Mouse (Mus musculus): ENCODE results near the gene Tnfrsf21.

Tnfrsf21 gene

DNA sequence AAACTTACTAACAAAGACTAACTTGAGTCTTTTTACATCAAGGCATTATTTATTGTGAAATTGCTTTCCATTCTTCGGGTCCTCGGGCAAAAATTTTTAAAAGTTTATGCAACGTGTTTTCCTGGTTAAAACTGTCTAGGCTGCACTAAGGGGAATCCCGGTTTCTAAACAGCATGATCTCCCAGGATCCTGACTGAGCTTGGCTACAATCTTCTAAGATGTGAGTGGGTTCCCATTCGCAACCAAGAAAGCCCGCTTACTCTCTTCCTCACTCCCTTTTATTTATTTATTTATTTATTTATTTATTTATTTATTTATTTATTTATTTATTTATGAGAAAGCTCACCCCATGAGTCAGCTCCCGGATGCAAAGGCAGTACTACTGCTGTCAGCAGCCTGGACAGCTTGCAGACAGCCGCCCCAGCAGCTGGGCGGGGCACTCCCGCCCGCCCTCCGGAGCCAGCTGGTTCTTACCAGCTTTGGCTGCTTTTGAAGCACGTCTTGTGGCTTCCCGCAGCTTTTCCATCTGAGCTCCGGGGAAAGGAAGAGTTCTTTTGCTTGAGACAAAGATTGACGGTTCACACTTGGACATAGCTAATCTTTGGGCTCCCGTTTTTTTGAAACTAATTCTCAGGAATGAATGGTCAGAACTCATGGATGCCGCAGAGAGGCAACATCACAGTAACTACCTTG is 60.6 kb downstream of the Tnfrsf21 start:
- peak; percentile 53 for DNase-seq (ENCODE audit: low spot score)

DNA sequence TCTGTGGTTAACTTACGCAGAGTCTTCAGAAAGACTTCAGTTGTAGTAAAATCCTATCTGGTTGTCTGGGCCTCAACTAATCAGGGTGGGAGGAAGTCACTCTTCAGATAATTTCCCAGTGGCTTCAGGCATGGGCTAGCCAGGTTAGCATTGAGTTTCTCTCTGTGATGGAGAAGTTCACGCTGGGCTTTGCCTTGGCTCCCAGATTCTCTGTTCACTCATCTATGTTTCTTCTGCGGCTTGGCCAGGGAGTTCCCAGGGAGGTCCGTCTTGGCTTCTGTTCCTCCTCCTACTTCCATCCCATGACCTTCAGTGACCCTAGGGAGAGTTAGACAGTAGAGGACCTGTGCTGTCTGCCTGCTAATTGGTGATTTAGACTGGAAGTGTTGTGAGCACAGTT is 61.2 kb downstream of the Tnfrsf21 start:
- no peak for DNase-seq (ENCODE audit: low spot score)

DNA sequence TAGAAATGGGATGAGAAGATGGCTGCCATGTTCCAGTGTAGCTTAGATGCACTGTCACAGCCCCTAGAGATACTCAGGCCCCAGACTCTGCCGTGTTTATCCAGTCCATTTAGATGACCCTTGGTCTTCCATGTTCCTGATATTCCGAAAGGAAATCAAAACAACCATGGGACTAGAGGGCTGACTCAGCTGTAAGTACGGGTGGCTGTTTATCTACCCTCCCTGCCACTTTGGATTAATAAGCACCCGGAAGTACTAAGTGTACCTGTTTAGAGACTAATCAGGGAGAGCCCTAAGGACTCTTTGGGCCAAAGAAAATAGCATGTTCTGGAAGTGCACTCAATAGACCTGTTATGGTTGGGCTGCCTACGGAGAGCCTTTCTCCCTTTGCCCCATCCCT is 64.9 kb downstream of the Tnfrsf21 start:
- no peak for DNase-seq (ENCODE audit: low spot score)

DNA sequence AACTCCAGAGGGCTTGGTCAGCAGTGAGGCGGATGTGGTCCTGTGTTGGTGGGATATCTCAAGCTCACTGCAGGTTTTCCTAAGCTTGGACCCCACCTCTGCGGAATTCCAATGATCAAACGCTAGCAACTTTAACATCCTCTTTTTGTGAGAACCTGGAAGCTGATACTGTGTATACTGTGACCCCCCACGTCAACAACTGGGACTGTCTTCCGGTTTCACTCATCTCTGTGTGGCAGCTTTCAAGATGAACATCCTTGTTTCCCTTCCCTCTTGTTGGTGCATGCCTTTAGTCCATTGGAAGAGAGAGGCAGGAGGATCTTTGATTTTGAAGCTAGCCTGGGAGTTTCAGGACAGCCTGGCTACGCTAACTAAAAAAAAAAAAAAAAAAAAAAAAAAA is 73.1 kb downstream of the Tnfrsf21 start:
- no peak for DNase-seq (ENCODE audit: low spot score)

GRCm38 (mm10) chr17:43090948-43091724 is 74.8 kb downstream of the Tnfrsf21 start:
- DNase-seq (ENCODE audit: low spot score) = no peak

- no peak for DNase-seq (ENCODE audit: low spot score)
Measured at GRCm38 (mm10) chr17:43092280-43092995, 76.1 kb downstream of the Tnfrsf21 start.

GRCm38 (mm10) chr17:43094285-43094684 is 77.9 kb downstream of the Tnfrsf21 start:
- no peak for DNase-seq (ENCODE audit: low spot score)

DNA sequence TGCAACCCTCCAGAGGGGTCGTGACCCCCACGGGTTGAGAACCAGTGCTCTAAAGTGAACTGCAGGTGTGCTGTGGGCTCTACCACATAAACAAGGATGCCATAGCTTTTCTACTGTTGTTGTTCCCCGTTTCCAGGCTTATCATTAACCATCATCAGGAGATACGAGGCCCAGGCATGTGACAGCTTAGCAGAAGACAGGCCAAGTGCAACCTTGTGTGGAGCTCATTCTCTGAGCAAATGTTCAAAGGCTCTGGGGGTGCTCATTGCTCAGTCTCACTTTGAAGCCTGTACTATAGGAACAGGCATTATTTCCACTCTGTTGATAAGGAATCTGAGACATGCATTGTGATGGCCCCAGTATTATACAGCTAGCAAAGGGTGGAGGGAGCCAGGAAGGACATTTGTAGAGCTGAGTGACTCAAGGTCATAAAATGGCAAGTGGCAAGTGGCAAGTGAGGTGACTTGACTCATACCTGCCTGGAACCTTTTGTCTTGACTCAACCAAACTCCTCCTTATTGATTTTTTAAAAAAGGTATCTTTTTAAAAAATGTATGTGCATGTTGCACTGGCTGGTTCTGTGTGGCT is 80.8 kb downstream of the Tnfrsf21 start:
- DNase-seq (ENCODE audit: low spot score) = no peak

GRCm38 (mm10) chr17:43106108-43106507 is 89.8 kb downstream of the Tnfrsf21 start:
- no peak for DNase-seq (ENCODE audit: low spot score)

- no peak for DNase-seq (ENCODE audit: low spot score)
Measured at GRCm38 (mm10) chr17:43107338-43107737, 91.0 kb downstream of the Tnfrsf21 start.

DNA sequence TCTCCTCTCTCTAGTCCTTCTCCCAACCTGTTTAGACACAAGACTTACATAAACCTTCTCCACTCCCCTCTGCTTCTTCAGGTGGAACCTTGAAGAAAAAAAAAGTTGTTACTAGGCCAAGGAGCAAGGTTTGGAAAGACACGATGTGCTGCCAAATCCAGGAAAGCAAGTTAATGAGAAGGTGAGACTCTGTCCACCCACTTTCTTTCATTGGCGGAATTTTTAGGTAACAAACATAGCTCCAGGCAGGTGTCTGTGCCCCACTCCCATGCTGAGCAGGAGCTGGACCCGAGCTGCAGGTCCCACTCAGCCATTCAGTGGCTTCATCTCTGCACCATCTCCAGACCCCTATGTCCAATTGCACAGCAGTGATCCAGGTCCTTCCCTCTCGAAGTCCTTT is 93.1 kb downstream of the Tnfrsf21 start:
- DNase-seq (ENCODE audit: low spot score) = no peak

- no peak for DNase-seq (ENCODE audit: low spot score)
Measured at GRCm38 (mm10) chr17:43110168-43110885, 94.0 kb downstream of the Tnfrsf21 start.

GRCm38 (mm10) chr17:43113391-43113984 is 97.1 kb downstream of the Tnfrsf21 start:
- DNase-seq (ENCODE audit: low spot score) = no peak

- DNase-seq (ENCODE audit: low spot score) = no peak
Measured at GRCm38 (mm10) chr17:43114086-43114581, 97.8 kb downstream of the Tnfrsf21 start.

DNA sequence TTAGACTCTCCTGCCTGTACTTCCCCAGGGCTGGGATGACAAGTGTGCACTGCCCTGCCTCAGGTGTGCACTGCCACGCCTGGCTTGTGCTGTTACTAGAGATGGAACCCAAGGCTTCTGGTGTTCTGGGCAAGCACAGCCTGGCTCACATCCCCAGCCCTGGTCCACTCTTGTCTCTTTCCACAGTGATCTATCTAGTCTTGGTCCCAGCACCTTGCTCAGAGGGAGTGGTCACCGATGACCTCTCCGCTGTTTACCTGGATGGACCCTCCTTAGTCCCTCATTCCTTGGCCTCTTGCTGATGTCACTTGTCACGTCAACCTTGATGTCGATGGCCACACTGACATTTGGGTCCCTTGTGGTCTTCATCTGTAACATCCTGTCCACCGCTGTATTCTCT is 98.6 kb downstream of the Tnfrsf21 start:
- DNase-seq (ENCODE audit: low spot score) = no peak

DNA sequence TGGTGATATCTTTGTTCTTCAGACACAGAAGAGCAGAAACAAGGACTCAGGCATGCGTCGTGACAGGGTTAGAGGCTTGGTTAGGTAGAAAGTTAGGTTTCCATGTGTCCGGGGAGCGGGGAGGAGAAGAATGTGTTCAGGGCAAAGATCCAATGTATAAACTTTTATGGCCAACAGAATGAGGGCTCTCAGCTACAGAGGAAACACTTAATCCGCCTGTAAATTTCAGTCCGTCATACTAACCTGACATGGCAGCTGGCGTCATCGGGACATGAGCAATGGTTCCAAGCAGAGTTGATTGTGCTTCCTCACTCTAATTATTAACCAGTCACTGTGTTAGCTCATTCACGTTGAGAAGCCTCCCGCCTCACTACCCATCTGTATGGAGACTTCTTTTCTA is 100.4 kb downstream of the Tnfrsf21 start:
- DNase-seq (ENCODE audit: low spot score) = no peak

DNA sequence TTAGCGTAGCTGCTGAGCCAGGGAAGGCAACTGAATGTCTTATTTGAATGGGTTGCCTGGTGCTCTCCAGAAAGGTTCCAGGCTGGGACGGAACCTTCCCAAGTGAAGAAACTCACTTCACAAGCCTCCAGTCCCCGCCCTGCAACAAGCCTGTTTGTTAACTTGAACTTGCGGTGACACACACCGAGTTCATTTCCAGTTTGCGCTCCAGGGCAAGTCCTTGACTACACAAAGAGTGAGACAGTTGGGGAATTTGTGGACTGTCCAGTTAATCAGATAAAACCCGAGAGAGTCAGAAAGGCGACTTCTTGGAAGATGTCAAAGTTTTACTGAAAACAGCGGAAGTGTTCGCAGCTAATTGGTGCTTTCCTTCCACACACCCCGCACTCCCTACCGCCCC is 103.1 kb downstream of the Tnfrsf21 start:
- DNase-seq (ENCODE audit: low spot score) = no peak

DNA sequence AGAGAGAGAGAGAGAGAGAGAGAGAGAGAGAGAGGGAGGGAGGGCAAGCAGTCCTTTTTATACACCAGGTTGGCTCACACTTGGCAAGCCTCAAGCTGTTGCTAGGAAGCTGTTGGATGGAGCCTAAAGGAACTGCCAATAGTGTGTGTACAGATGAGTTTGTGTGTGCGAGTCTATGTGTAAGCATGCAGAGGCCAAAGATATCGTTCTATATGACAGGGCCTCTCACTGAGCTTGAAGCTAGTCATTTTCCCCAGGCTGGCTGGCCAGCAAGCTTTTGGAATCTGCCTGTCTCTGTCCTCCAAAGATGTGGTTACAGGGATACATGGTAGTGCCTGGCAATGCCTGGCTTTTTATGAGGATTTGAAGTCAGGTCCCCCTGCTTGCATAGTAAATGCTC is 104.7 kb downstream of the Tnfrsf21 start:
- DNase-seq (ENCODE audit: low spot score) = no peak

- no peak for DNase-seq (ENCODE audit: low spot score)
Measured at GRCm38 (mm10) chr17:43128305-43128704, 112.0 kb downstream of the Tnfrsf21 start.

- DNase-seq (ENCODE audit: low spot score) = no peak
Measured at GRCm38 (mm10) chr17:43128908-43129533, 112.7 kb downstream of the Tnfrsf21 start.

Measured in ovary, postnatal 36 days (tissue).